Mouse (Mus musculus): ENCODE results near the gene Snx32. TPM values are rescaled to one million over a fixed set of nuclear protein-coding genes. Genes with fewer than 3 reads are reported as not detected.

Gene Snx32
- polyA plus RNA-seq, 1 experiment: 7.8 TPM

GRCm38 (mm10) chr19:5461411-5461810 lies 48.9 kb downstream of the Snx32 start:
- peak overlapping the region; percentile 72 for H3ac ChIP-seq (ENCODE audit: control insufficient read depth, insufficient read length)
- H3K27me3 ChIP-seq (ENCODE audit: control insufficient read depth, insufficient read depth, insufficient read length): no peaks in the 10 kb centered on the region
- H3K36me3 ChIP-seq (ENCODE audit: control insufficient read depth, insufficient read depth): peaks cover 18% of the 10 kb centered on the region
- H3K4me3 ChIP-seq: peak overlapping the region; percentile 94
- TF ChIP-seq MYOG (IDR thresholded peaks at IDR 0.05; ENCODE audit: control insufficient read depth in 1 of 3, insufficient read depth in 1 of 3, insufficient read length in 2 of 3, low read depth in 2 of 3): no peak
- no peak for TF ChIP-seq CEBPB (IDR thresholded peaks at IDR 0.05; ENCODE audit: insufficient read depth, poor library complexity, severe bottlenecking)
- no peak for TF ChIP-seq E2F4 (IDR thresholded peaks at IDR 0.05; ENCODE audit: insufficient read depth)
- TF ChIP-seq POLR2A (IDR thresholded peaks at IDR 0.05; ENCODE audit: insufficient read length, low read depth): no peak
- no peak for TF ChIP-seq POLR2AphosphoS2 (IDR thresholded peaks at IDR 0.05; ENCODE audit: insufficient read length, low read depth)
- TF ChIP-seq MYOD1 (IDR thresholded peaks at IDR 0.05; ENCODE audit: control insufficient read depth in 1 of 3, insufficient read length in 2 of 3, low read depth in 2 of 3): no peak
- no peak for TF ChIP-seq SRF (IDR thresholded peaks at IDR 0.05; ENCODE audit: control insufficient read depth, insufficient read length, low read depth)
- TF ChIP-seq MAX (IDR thresholded peaks at IDR 0.05; ENCODE audit: low read depth): no peak
- no peak for TF ChIP-seq TCF12 (IDR thresholded peaks at IDR 0.05; ENCODE audit: insufficient read depth, poor library complexity, severe bottlenecking)
- no peak for TF ChIP-seq USF1 (IDR thresholded peaks at IDR 0.05; ENCODE audit: low read depth)
- TF ChIP-seq TCF3 (IDR thresholded peaks at IDR 0.05; ENCODE audit: insufficient read length, low read depth): no peak
- no peak for TF ChIP-seq REST (IDR thresholded peaks at IDR 0.05; ENCODE audit: insufficient read depth, insufficient read length)
- peak overlapping the region; percentile 84 for H3K4me2 ChIP-seq (ENCODE audit: low read depth)
- H3K79me2 ChIP-seq (ENCODE audit: control insufficient read depth, insufficient read depth): peaks cover 18% of the 10 kb centered on the region

GRCm38 (mm10) chr19:5460465-5460911 lies 49.9 kb downstream of the Snx32 start, which contains the start of gene Fibp:
Fibp (plus strand) TSS chr19:5460615.
- Histone ChIP-seq H3K27me3 (ENCODE audit: control insufficient read depth, insufficient read depth, insufficient read length) (no peaks in the 10 kb centered on the region), H3K36me3 (ENCODE audit: control insufficient read depth, insufficient read depth) (peaks cover 12% of the 10 kb centered on the region), H3K79me2 (ENCODE audit: control insufficient read depth, insufficient read depth) (peaks cover 28% of the 10 kb centered on the region), H3K4me2 (ENCODE audit: low read depth) (peak within 1 kb of the TSS; percentile 96), H3ac (ENCODE audit: control insufficient read depth, insufficient read length) (peak within 1 kb of the TSS; percentile 72), H3K4me3 (peak within 1 kb of the TSS; percentile 94)
- TF ChIP-seq TCF12 (IDR thresholded peaks at IDR 0.05; ENCODE audit: insufficient read depth, poor library complexity, severe bottlenecking): no peak
- peak; percentile 83 for TF ChIP-seq POLR2AphosphoS2 (IDR thresholded peaks at IDR 0.05; ENCODE audit: insufficient read length, low read depth)
- peak; percentile 81 for TF ChIP-seq POLR2A (IDR thresholded peaks at IDR 0.05; ENCODE audit: insufficient read length, low read depth)

- peak overlapping the region; percentile 94 for H3K4me3 ChIP-seq
- peaks cover 34% of the 10 kb centered on the region for H3K79me2 ChIP-seq (ENCODE audit: control insufficient read depth, insufficient read depth)
- H3K27me3 ChIP-seq (ENCODE audit: control insufficient read depth, insufficient read depth, insufficient read length): no peaks in the 10 kb centered on the region
- peak overlapping the region; percentile 96 for H3K4me2 ChIP-seq (ENCODE audit: low read depth)
- peaks cover 6% of the 10 kb centered on the region for H3K36me3 ChIP-seq (ENCODE audit: control insufficient read depth, insufficient read depth)
- H3ac ChIP-seq (ENCODE audit: control insufficient read depth, insufficient read length): peak overlapping the region; percentile 72
- TF ChIP-seq E2F4 (IDR thresholded peaks at IDR 0.05; ENCODE audit: insufficient read depth): no peak
- no peak for TF ChIP-seq REST (IDR thresholded peaks at IDR 0.05; ENCODE audit: insufficient read depth, insufficient read length)
- TF ChIP-seq TCF3 (IDR thresholded peaks at IDR 0.05; ENCODE audit: insufficient read length, low read depth): no peak
- no peak for TF ChIP-seq MAX (IDR thresholded peaks at IDR 0.05; ENCODE audit: low read depth)
- TF ChIP-seq POLR2AphosphoS2 (IDR thresholded peaks at IDR 0.05; ENCODE audit: insufficient read length, low read depth): no peak
- no peak for TF ChIP-seq MYOD1 (IDR thresholded peaks at IDR 0.05; ENCODE audit: control insufficient read depth in 1 of 3, insufficient read length in 2 of 3, low read depth in 2 of 3)
- TF ChIP-seq USF1 (IDR thresholded peaks at IDR 0.05; ENCODE audit: low read depth): no peak
- no peak for TF ChIP-seq MYOG (IDR thresholded peaks at IDR 0.05; ENCODE audit: control insufficient read depth in 1 of 3, insufficient read depth in 1 of 3, insufficient read length in 2 of 3, low read depth in 2 of 3)
- TF ChIP-seq POLR2A (IDR thresholded peaks at IDR 0.05; ENCODE audit: insufficient read length, low read depth): no peak
- TF ChIP-seq TCF12 (IDR thresholded peaks at IDR 0.05; ENCODE audit: insufficient read depth, poor library complexity, severe bottlenecking): no peak
- no peak for TF ChIP-seq SRF (IDR thresholded peaks at IDR 0.05; ENCODE audit: control insufficient read depth, insufficient read length, low read depth)
- no peak for TF ChIP-seq CEBPB (IDR thresholded peaks at IDR 0.05; ENCODE audit: insufficient read depth, poor library complexity, severe bottlenecking)
Measured at GRCm38 (mm10) chr19:5459896-5460295, 50.4 kb downstream of the Snx32 start.

- no peak overlapping the region for H3ac ChIP-seq (ENCODE audit: control insufficient read depth, insufficient read length)
- peaks cover 42% of the 10 kb centered on the region for H3K79me2 ChIP-seq (ENCODE audit: control insufficient read depth, insufficient read depth)
- peaks cover 5% of the 10 kb centered on the region for H3K36me3 ChIP-seq (ENCODE audit: control insufficient read depth, insufficient read depth)
- H3K27me3 ChIP-seq (ENCODE audit: control insufficient read depth, insufficient read depth, insufficient read length): no peaks in the 10 kb centered on the region
- TF ChIP-seq POLR2A (IDR thresholded peaks at IDR 0.05; ENCODE audit: insufficient read length, low read depth) (no peak), MAX (IDR thresholded peaks at IDR 0.05; ENCODE audit: low read depth) (no peak), E2F4 (IDR thresholded peaks at IDR 0.05; ENCODE audit: insufficient read depth) (no peak), POLR2AphosphoS2 (IDR thresholded peaks at IDR 0.05; ENCODE audit: insufficient read length, low read depth) (no peak), TCF12 (IDR thresholded peaks at IDR 0.05; ENCODE audit: insufficient read depth, poor library complexity, severe bottlenecking) (no peak), SRF (IDR thresholded peaks at IDR 0.05; ENCODE audit: control insufficient read depth, insufficient read length, low read depth) (no peak), TCF3 (IDR thresholded peaks at IDR 0.05; ENCODE audit: insufficient read length, low read depth) (no peak), REST (IDR thresholded peaks at IDR 0.05; ENCODE audit: insufficient read depth, insufficient read length) (no peak), MYOD1 (IDR thresholded peaks at IDR 0.05; ENCODE audit: control insufficient read depth in 1 of 3, insufficient read length in 2 of 3, low read depth in 2 of 3) (no peak), CEBPB (IDR thresholded peaks at IDR 0.05; ENCODE audit: insufficient read depth, poor library complexity, severe bottlenecking) (no peak), USF1 (IDR thresholded peaks at IDR 0.05; ENCODE audit: low read depth) (no peak)
- peak overlapping the region; percentile 96 for H3K4me2 ChIP-seq (ENCODE audit: low read depth)
- no peak overlapping the region for H3K4me3 ChIP-seq
Measured at GRCm38 (mm10) chr19:5459019-5459418, 51.3 kb downstream of the Snx32 start.
